In the genomic region with DNA sequence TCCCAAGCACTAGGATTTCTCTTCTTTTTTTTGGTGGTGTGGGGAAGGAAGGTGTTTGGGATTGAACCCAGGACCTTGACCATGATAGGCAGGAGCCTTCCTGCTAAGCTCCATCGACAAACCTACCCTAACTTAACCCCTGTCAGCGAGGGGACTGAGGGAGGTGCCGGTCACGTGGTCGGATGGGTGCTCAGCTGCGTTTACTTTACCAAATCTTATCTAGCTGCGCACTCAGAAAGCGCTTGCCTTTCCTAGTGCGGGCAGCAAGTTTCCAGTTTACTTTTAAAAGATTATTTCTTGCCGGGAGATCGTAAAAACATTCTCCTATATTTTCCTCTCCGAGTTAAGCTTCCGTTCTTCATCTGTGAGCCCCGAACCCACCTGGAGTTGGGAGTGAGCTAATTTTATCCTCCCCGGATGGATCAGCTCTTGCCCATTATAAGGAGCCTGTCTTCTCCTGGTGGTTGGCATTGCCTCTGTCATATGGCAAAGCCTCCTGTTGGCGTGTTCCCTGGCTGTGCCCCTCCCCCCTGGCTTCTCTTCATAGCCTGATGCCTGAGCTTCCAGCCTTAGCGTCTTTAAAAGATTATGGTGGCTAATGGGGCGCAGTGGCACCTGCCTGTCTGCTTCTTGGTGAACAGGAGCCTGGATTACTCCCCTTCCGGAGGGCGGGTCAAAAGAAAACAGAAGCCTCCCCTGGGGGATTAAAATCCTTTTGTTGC, we compare ENCODE assay signal across 8 mouse cellular contexts. TPM values are rescaled to one million over a fixed set of nuclear protein-coding genes. Genes with fewer than 3 reads are reported as not detected.
A peak's percentile ranks its signal among the peaks of the same experiment; 100 is the strongest.
DNase-seq lines count a peak whose midpoint lies in the region; ATAC-seq lines count a peak whose summit lies in the region.

No protein-coding gene starts in this region.

- intact Hi-C loops in left cerebral cortex, postnatal 4 days (cut with DNase I) = no loop called here
- intact Hi-C loops in left cerebral cortex, postnatal 36 days (cut with DNase I) = no loop called here

- H3K9me3 ChIP-seq in embryonic facial prominence, embryonic 14.5 days (ENCODE audit: control insufficient read depth, low read length) = no peaks in the 10 kb centered on the region
- H3K9me3 ChIP-seq in intestine, embryonic 15.5 days = no peaks in the 10 kb centered on the region
- no peaks in the 10 kb centered on the region for H3K9me3 ChIP-seq in midbrain, embryonic 12.5 days

- H3K4me1 ChIP-seq in embryonic facial prominence, embryonic 14.5 days (ENCODE audit: control insufficient read depth, insufficient read depth, low read length) = 0 out of 2 replicates have a peak, but pooled peaks cover 4% of the 10 kb centered on the region
- peaks cover 7% of the 10 kb centered on the region; the same call in 1 of the 2 replicates for H3K4me1 ChIP-seq in intestine, embryonic 15.5 days (replicated peaks)
- H3K4me1 ChIP-seq in midbrain, embryonic 12.5 days = no peaks in the 10 kb centered on the region

- no peaks in the 10 kb centered on the region for H3K27me3 ChIP-seq in embryonic facial prominence, embryonic 14.5 days (replicated peaks; ENCODE audit: control insufficient read depth, insufficient read depth, low read length)
- no peaks in the 10 kb centered on the region for H3K27me3 ChIP-seq in intestine, embryonic 15.5 days (replicated peaks)
- peaks cover 3% of the 10 kb centered on the region; the same call in 1 of the 2 replicates for H3K27me3 ChIP-seq in midbrain, embryonic 12.5 days

- peak; percentile 47; the same call in 1 of the 2 replicates for ATAC-seq in embryonic facial prominence, embryonic 14.5 days (ENCODE audit: low read depth)
- peak; percentile 48; the same call in 1 of the 2 replicates for ATAC-seq in intestine, embryonic 15.5 days
- 0 out of 2 replicates have a peak, but pooled peaks have one; percentile 41 for ATAC-seq in midbrain, embryonic 12.5 days (ENCODE audit: low FRiP score, low read depth)

- DNase-seq in left cerebral cortex, postnatal 4 days = peak; percentile 67
- DNase-seq in left cerebral cortex, postnatal 36 days (ENCODE audit: low spot score in 2 of 2) = no peak
- DNase-seq in ZHBTc4 (ENCODE audit: low read depth, low spot score) = peak; percentile 51
- DNase-seq in embryonic facial prominence, embryonic 14.5 days (ENCODE audit: low spot score) = peak; percentile 59
- DNase-seq in embryo, embryonic 11 days = no peak
- DNase-seq in left cerebral cortex, adult 9 months (ENCODE audit: low spot score in 2 of 2) = no peak

- H3K4me2 ChIP-seq in embryonic facial prominence, embryonic 14.5 days (ENCODE audit: low read depth, low read length) = peak overlapping the region; percentile 35
- peak overlapping the region; percentile 54 for H3K4me2 ChIP-seq in intestine, embryonic 15.5 days (replicated peaks)
- peak overlapping the region; percentile 6; the same call in 1 of the 2 replicates for H3K4me2 ChIP-seq in midbrain, embryonic 12.5 days (replicated peaks)

- 0 out of 2 replicates have a peak overlapping the region, but pooled peaks have one; percentile 4 for H3K4me3 ChIP-seq in embryonic facial prominence, embryonic 14.5 days (ENCODE audit: low read depth, low read length)
- H3K4me3 ChIP-seq in intestine, embryonic 15.5 days (replicated peaks) = peak overlapping the region; percentile 17; the same call in 1 of the 2 replicates
- no peak overlapping the region for H3K4me3 ChIP-seq in midbrain, embryonic 12.5 days

- no peaks in the 10 kb centered on the region for H3K36me3 ChIP-seq in embryonic facial prominence, embryonic 14.5 days (ENCODE audit: control insufficient read depth, insufficient read depth, low read length)
- H3K36me3 ChIP-seq in intestine, embryonic 15.5 days = no peaks in the 10 kb centered on the region
- H3K36me3 ChIP-seq in midbrain, embryonic 12.5 days = no peaks in the 10 kb centered on the region

- no peak overlapping the region for H3K27ac ChIP-seq in embryonic facial prominence, embryonic 14.5 days (replicated peaks; ENCODE audit: low read depth, low read length)
- H3K27ac ChIP-seq in intestine, embryonic 15.5 days = no peak overlapping the region
- no peak overlapping the region for H3K27ac ChIP-seq in midbrain, embryonic 12.5 days (replicated peaks)

- 25% methylated on average over 20 of the region's 20 CpGs for WGBS in embryonic facial prominence, embryonic 14.5 days
- WGBS in intestine, embryonic 15.5 days = 16% methylated on average over 20 of the region's 20 CpGs
- WGBS in midbrain, embryonic 12.5 days = 25% methylated on average over 20 of the region's 20 CpGs

- no peak overlapping the region; the same call in 1 of the 2 replicates for H3K9ac ChIP-seq in embryonic facial prominence, embryonic 14.5 days (ENCODE audit: low read depth, low read length)
- no peak overlapping the region; the same call in 1 of the 2 replicates for H3K9ac ChIP-seq in intestine, embryonic 15.5 days
- no peak overlapping the region for H3K9ac ChIP-seq in midbrain, embryonic 12.5 days (replicated peaks)

RNA-seq across cellular contexts. Expression of a gene that starts 17.7 kb away (rescaled TPM):
- total RNA-seq in left cerebral cortex, postnatal 4 days (2021) = 10 to 100 TPM; 41.5 to 44.8 TPM
- 10 to 100 TPM; 30.7 to 38.5 TPM for total RNA-seq in left cerebral cortex, postnatal 36 days (2021)
- polyA plus RNA-seq in embryonic facial prominence, embryonic 14.5 days (2014; fragmentation: Nextera tagmentation; extraction: Ambion mirVana) = 17.2 and 18.4 TPM in 2 replicates
- 9.3 and 10.7 TPM in 2 replicates for polyA plus RNA-seq in intestine, embryonic 15.5 days (2015; fragmentation: Nextera tagmentation; extraction: Ambion mirVana)
- 4.0 and 5.6 TPM in 2 replicates for polyA plus RNA-seq in midbrain, embryonic 12.5 days (2016; fragmentation: Nextera tagmentation; extraction: Ambion mirVana)

RNA-seq across cellular contexts. Expression of a gene that starts 35.2 kb away (rescaled TPM):
- total RNA-seq in left cerebral cortex, postnatal 4 days (2021) = 1 to 10 TPM; 5.2 to 7.5 TPM
- 1 to 10 TPM; 6.0 to 7.1 TPM for total RNA-seq in left cerebral cortex, postnatal 36 days (2021)
- polyA plus RNA-seq in embryonic facial prominence, embryonic 14.5 days (2014; fragmentation: Nextera tagmentation; extraction: Ambion mirVana) = 14.6 and 15.7 TPM in 2 replicates
- polyA plus RNA-seq in intestine, embryonic 15.5 days (2015; fragmentation: Nextera tagmentation; extraction: Ambion mirVana) = 11.2 and 11.5 TPM in 2 replicates
- 7.1 and 11.3 TPM in 2 replicates for polyA plus RNA-seq in midbrain, embryonic 12.5 days (2016; fragmentation: Nextera tagmentation; extraction: Ambion mirVana)

RNA-seq across cellular contexts. Expression of a gene that starts 51.7 kb away (rescaled TPM):
- 100 to 1,000 TPM; 112 to 121 TPM for total RNA-seq in left cerebral cortex, postnatal 4 days (2021)
- 100 to 1,000 TPM; 128 to 158 TPM for total RNA-seq in left cerebral cortex, postnatal 36 days (2021)
- 15.7 and 19.3 TPM in 2 replicates for polyA plus RNA-seq in embryonic facial prominence, embryonic 14.5 days (2014; fragmentation: Nextera tagmentation; extraction: Ambion mirVana)
- polyA plus RNA-seq in intestine, embryonic 15.5 days (2015; fragmentation: Nextera tagmentation; extraction: Ambion mirVana) = 13.1 and 14.7 TPM in 2 replicates
- polyA plus RNA-seq in midbrain, embryonic 12.5 days (2016; fragmentation: Nextera tagmentation; extraction: Ambion mirVana) = 23.1 and 26.0 TPM in 2 replicates

Comparison
In these comparisons a context has a peak if more than half of its experiments do, and no peak if none do; other contexts are left out.
1. DNase-seq: peak in left cerebral cortex, postnatal 4 days (single experiment), ZHBTc4 (single experiment) and embryonic facial prominence, embryonic 14.5 days (single experiment); none in left cerebral cortex, postnatal 36 days (0 of 2), embryo, embryonic 11 days (single experiment) and left cerebral cortex, adult 9 months (0 of 2).
2. Peak in every context shown above with its lines, with median percentiles within 50 percentile points of each other: ATAC-seq and H3K4me2 ChIP-seq.